Mouse (Mus musculus): ENCODE data around the gene Npy. TPM values are rescaled to one million over a fixed set of nuclear protein-coding genes. Genes with fewer than 3 reads are reported as not detected.

Gene Npy
- polyA plus RNA-seq, 1 experiment, result 1.4 TPM

- TF ChIP-seq CTCF (IDR thresholded peaks at IDR 0.05; ENCODE audit: borderline replicate concordance, control insufficient read depth, extremely low read depth, insufficient read depth, low read length, poor library complexity) (no peak), POLR2A (IDR thresholded peaks at IDR 0.05; ENCODE audit: control insufficient read depth, extremely low read depth, insufficient read depth, low read length, poor library complexity) (no peak)
- 55% methylated on average over 5 of the region's 5 CpGs for WGBS
- Histone ChIP-seq H3K27me3 (ENCODE audit: control insufficient read depth, insufficient read depth, low read length) (no peaks in the 10 kb centered on the region), H3K27ac (ENCODE audit: control insufficient read depth, insufficient read depth, low read length) (no peak overlapping the region), H3K4me1 (replicated peaks; ENCODE audit: control insufficient read depth, insufficient read depth, low read length) (no peaks in the 10 kb centered on the region), H3K4me3 (ENCODE audit: control insufficient read depth, insufficient read depth, low read length) (no peak overlapping the region), H3K36me3 (ENCODE audit: control insufficient read depth, insufficient read depth, low read length) (no peaks in the 10 kb centered on the region)
- DNase-seq, result no peak
Observed at GRCm38 (mm10) chr6:49781852-49782251, 40.7 kb upstream of the Npy start.

DNA sequence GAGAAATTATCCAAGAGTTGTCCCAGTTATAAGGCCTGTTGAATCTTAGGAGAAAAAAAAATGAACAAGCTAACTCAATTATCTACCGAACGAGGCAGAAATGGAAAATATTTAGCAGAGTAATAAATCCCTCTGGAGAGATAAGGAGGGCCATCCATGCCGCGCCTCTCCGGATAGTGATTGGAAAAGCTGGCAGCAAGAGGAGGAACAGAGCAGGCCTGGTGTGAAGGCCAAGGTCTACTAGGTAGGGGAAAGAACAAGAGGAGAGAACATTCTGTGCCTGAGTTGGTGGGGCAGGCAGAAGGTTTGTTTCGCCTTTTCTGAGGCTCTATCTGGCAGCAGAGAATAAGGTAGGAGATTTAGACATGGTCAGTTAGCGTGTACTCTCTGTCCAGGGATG, 39.8 kb upstream of the Npy start:
- Histone ChIP-seq H3K4me1 (replicated peaks; ENCODE audit: control insufficient read depth, insufficient read depth, low read length) (no peaks in the 10 kb centered on the region), H3K36me3 (ENCODE audit: control insufficient read depth, insufficient read depth, low read length) (no peaks in the 10 kb centered on the region), H3K27me3 (ENCODE audit: control insufficient read depth, insufficient read depth, low read length) (no peaks in the 10 kb centered on the region), H3K4me3 (ENCODE audit: control insufficient read depth, insufficient read depth, low read length) (no peak overlapping the region), H3K27ac (ENCODE audit: control insufficient read depth, insufficient read depth, low read length) (no peak overlapping the region)
- 96% methylated on average over 7 of the region's 7 CpGs for WGBS
- TF ChIP-seq POLR2A (IDR thresholded peaks at IDR 0.05; ENCODE audit: control insufficient read depth, extremely low read depth, insufficient read depth, low read length, poor library complexity) (no peak), CTCF (IDR thresholded peaks at IDR 0.05; ENCODE audit: borderline replicate concordance, control insufficient read depth, extremely low read depth, insufficient read depth, low read length, poor library complexity) (no peak)
- DNase-seq, result no peak

- WGBS, result 88% methylated on average over 12 of the region's 12 CpGs
- no peak for TF ChIP-seq CTCF (IDR thresholded peaks at IDR 0.05; ENCODE audit: borderline replicate concordance, control insufficient read depth, extremely low read depth, insufficient read depth, low read length, poor library complexity)
- TF ChIP-seq POLR2A (IDR thresholded peaks at IDR 0.05; ENCODE audit: control insufficient read depth, extremely low read depth, insufficient read depth, low read length, poor library complexity), result no peak
- no peaks in the 10 kb centered on the region for H3K4me1 ChIP-seq (replicated peaks; ENCODE audit: control insufficient read depth, insufficient read depth, low read length)
- H3K27ac ChIP-seq (ENCODE audit: control insufficient read depth, insufficient read depth, low read length), result no peak overlapping the region
- no peaks in the 10 kb centered on the region for H3K27me3 ChIP-seq (ENCODE audit: control insufficient read depth, insufficient read depth, low read length)
- H3K36me3 ChIP-seq (ENCODE audit: control insufficient read depth, insufficient read depth, low read length), result no peaks in the 10 kb centered on the region
- DNase-seq, result no peak
- H3K4me3 ChIP-seq (ENCODE audit: control insufficient read depth, insufficient read depth, low read length), result no peak overlapping the region
Observed at GRCm38 (mm10) chr6:49792524-49792923, 30.0 kb upstream of the Npy start.

- H3K4me3 ChIP-seq (ENCODE audit: control insufficient read depth, insufficient read depth, low read length), result no peak overlapping the region
- no peak overlapping the region for H3K27ac ChIP-seq (ENCODE audit: control insufficient read depth, insufficient read depth, low read length)
- WGBS, result 90% methylated on average over 8 of the region's 8 CpGs
- H3K36me3 ChIP-seq (ENCODE audit: control insufficient read depth, insufficient read depth, low read length), result no peaks in the 10 kb centered on the region
- no peak for DNase-seq
- no peak for TF ChIP-seq POLR2A (IDR thresholded peaks at IDR 0.05; ENCODE audit: control insufficient read depth, extremely low read depth, insufficient read depth, low read length, poor library complexity)
- no peak for TF ChIP-seq CTCF (IDR thresholded peaks at IDR 0.05; ENCODE audit: borderline replicate concordance, control insufficient read depth, extremely low read depth, insufficient read depth, low read length, poor library complexity)
- no peaks in the 10 kb centered on the region for H3K27me3 ChIP-seq (ENCODE audit: control insufficient read depth, insufficient read depth, low read length)
- H3K4me1 ChIP-seq (replicated peaks; ENCODE audit: control insufficient read depth, insufficient read depth, low read length), result no peaks in the 10 kb centered on the region
Observed at GRCm38 (mm10) chr6:49804105-49804504, 18.4 kb upstream of the Npy start.

GRCm38 (mm10) chr6:49808076-49808475, 14.4 kb upstream of the Npy start:
- no peak for TF ChIP-seq POLR2A (IDR thresholded peaks at IDR 0.05; ENCODE audit: control insufficient read depth, extremely low read depth, insufficient read depth, low read length, poor library complexity)
- no peak for TF ChIP-seq CTCF (IDR thresholded peaks at IDR 0.05; ENCODE audit: borderline replicate concordance, control insufficient read depth, extremely low read depth, insufficient read depth, low read length, poor library complexity)
- Histone ChIP-seq H3K4me1 (replicated peaks; ENCODE audit: control insufficient read depth, insufficient read depth, low read length) (no peaks in the 10 kb centered on the region), H3K27me3 (ENCODE audit: control insufficient read depth, insufficient read depth, low read length) (no peaks in the 10 kb centered on the region), H3K27ac (ENCODE audit: control insufficient read depth, insufficient read depth, low read length) (no peak overlapping the region), H3K4me3 (ENCODE audit: control insufficient read depth, insufficient read depth, low read length) (no peak overlapping the region), H3K36me3 (ENCODE audit: control insufficient read depth, insufficient read depth, low read length) (no peaks in the 10 kb centered on the region)
- DNase-seq, result no peak
- 84% methylated on average over 13 of the region's 13 CpGs for WGBS

DNA sequence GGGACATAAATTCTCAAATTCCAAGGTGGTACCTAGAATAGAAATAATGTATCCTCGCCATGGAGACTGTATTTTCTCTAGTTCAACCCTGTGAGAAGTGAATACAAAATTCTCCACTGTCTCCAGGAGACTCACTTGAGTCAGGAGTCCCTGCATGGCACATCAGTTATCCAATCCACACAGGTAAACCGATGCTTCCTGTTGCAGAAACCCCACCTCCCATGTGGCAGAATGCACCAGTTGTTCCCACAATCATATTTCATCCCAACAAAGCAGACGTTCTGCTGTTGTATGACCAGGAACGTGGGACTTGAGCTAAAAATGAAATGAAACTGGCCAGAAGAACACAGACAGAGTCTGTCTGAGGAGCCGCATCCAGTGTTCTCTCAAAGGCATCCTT, 5.3 kb upstream of the Npy start:
- no peak overlapping the region for H3K4me3 ChIP-seq (ENCODE audit: control insufficient read depth, insufficient read depth, low read length)

DNA sequence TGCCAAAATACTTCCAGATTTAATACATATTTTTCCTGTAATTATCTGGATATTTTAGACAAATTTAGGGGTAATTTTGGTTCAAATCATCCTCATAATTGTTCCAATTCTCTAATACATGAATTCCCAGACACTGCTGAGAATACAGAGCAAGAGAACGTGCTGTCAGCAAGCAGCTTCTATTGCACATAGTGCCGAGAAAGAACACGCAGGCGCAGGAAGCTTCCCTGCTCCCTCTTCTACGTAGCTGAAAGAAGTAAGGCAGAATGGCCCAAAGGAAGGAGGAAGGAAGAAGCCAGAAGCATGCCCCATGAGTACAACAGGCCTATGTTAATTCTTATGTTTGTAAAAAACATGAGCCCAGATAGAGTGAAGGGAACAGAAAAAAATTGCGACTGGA, 4.9 kb upstream of the Npy start:
- Histone ChIP-seq H3K4me3 (ENCODE audit: control insufficient read depth, insufficient read depth, low read length) (no peak overlapping the region), H3K4me1 (replicated peaks; ENCODE audit: control insufficient read depth, insufficient read depth, low read length) (no peaks in the 10 kb centered on the region), H3K27me3 (ENCODE audit: control insufficient read depth, insufficient read depth, low read length) (no peaks in the 10 kb centered on the region; the same call in 1 of the 2 replicates), H3K27ac (ENCODE audit: control insufficient read depth, insufficient read depth, low read length) (no peak overlapping the region), H3K36me3 (ENCODE audit: control insufficient read depth, insufficient read depth, low read length) (no peaks in the 10 kb centered on the region)
- TF ChIP-seq POLR2A (IDR thresholded peaks at IDR 0.05; ENCODE audit: control insufficient read depth, extremely low read depth, insufficient read depth, low read length, poor library complexity) (no peak), CTCF (IDR thresholded peaks at IDR 0.05; ENCODE audit: borderline replicate concordance, control insufficient read depth, extremely low read depth, insufficient read depth, low read length, poor library complexity) (no peak)
- 57% methylated on average over 6 of the region's 6 CpGs for WGBS
- DNase-seq, result no peak

More for the DNA sequence above, 5.3 kb upstream of the Npy start:
- TF ChIP-seq POLR2A (IDR thresholded peaks at IDR 0.05; ENCODE audit: control insufficient read depth, extremely low read depth, insufficient read depth, low read length, poor library complexity), result no peak
- TF ChIP-seq CTCF (IDR thresholded peaks at IDR 0.05; ENCODE audit: borderline replicate concordance, control insufficient read depth, extremely low read depth, insufficient read depth, low read length, poor library complexity), result no peak
- Histone ChIP-seq H3K4me1 (replicated peaks; ENCODE audit: control insufficient read depth, insufficient read depth, low read length) (no peaks in the 10 kb centered on the region), H3K36me3 (ENCODE audit: control insufficient read depth, insufficient read depth, low read length) (no peaks in the 10 kb centered on the region), H3K27ac (ENCODE audit: control insufficient read depth, insufficient read depth, low read length) (no peak overlapping the region), H3K27me3 (ENCODE audit: control insufficient read depth, insufficient read depth, low read length) (no peaks in the 10 kb centered on the region; the same call in 1 of the 2 replicates)
- WGBS, result 75% methylated on average over 5 of the region's 5 CpGs
- no peak for DNase-seq
